Mouse (Mus musculus): ENCODE measurements around the gene Mef2d.
A peak's percentile ranks its signal among the peaks of the same experiment; 100 is the strongest.

DNA sequence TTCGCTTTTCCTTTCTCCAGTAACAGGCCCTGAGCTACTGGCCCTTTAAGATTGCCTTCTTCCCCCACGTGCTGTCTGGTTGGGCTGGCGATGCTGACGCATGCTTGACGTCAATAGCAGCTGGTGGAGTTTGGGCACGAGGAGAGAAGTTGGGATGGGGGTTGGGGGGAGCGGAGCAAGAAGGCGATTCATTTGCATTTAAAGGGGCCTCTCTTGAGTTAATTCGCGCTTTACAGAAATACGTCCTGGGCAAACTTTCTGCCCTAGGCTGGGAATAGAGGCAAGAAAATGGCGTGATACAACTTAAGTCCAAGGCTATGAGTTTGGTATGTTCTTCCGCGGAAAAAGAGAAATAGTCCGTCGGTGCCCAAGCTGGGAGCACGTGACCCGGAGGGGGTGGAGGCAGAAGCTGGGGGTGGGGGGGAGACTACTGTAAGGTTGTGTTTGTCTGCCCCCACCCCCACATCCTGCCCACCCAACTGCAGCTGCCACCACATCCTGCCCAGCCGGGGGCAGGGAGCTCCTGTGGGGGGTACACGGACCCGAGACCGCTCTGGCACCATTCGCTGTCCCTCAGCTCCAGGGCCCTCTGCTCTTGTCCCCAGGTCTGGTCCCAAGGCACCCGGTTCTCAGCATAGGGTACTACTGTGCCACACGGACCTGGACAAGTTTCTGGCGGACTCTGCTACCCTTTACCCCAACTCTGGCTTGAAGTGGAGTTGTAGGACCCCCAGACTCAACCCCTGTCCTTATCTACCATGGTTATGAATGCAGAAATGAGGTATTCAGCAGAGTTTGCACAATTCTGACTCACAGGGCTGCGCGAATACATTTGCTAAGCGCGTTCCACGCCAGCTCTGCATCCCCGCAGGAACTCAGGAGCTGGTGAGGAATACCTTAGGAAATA, 3.6 kb upstream of the Mef2d start:
- TF ChIP-seq POLR2A (IDR thresholded peaks at IDR 0.05; ENCODE audit: low read depth, low read length) (peak; percentile 94), CTCF (IDR thresholded peaks at IDR 0.05; ENCODE audit: extremely low read depth, insufficient read depth, insufficient read length, insufficient replicate concordance) (no peak)

Measured in spleen, adult 2 months (tissue).